Mouse (Mus musculus) hindbrain, embryonic 16.5 days (tissue): Measurements from ENCODE around the gene Gm17374. TPM values are rescaled to one million over a fixed set of nuclear protein-coding genes. Genes with fewer than 3 reads are reported as not detected.
"Not testable (repeated sequence)": the region's sequence is repeated elsewhere in the genome, so short reads cannot be mapped to it uniquely, and the experiment has no call there.

Source experiments
- ATAC-seq: fragments of 200-750 bp; cut with Nextera tagmentation; 2 replicates; pipeline ENCODE4 v1.8.0; 2017; ENCODE audit warnings: moderate TSS enrichment, moderate library complexity
- H3K27ac ChIP-seq: fragments of 300-500 bp; sonication (generic); 2 replicates; pipeline ENCODE4 v1.5.1; 2014; ENCODE audit warnings: low read depth, mild to moderate bottlenecking, control low read depth, low read length, moderate library complexity
- H3K27me3 ChIP-seq: fragments of 300-500 bp; sonication (generic); replicated peaks from 2 replicates; pipeline ENCODE4 v1.6.1; 2014; ENCODE audit warnings: low read length; ENCODE audit not compliant: control insufficient read depth, insufficient read depth
- H3K36me3 ChIP-seq: fragments of 300-500 bp; sonication (generic); 2 replicates; pipeline ENCODE4 v1.6.1; 2014; ENCODE audit warnings: mild to moderate bottlenecking, low read length, moderate library complexity, mixed read lengths; ENCODE audit not compliant: control insufficient read depth, insufficient read depth
- H3K4me1 ChIP-seq: fragments of 300-500 bp; sonication (generic); 2 replicates; pipeline ENCODE4 v1.6.1; 2014; ENCODE audit warnings: low read depth, low read length; ENCODE audit not compliant: control insufficient read depth, insufficient read depth
- H3K4me2 ChIP-seq: fragments of 300-500 bp; sonication (generic); 2 replicates; pipeline ENCODE4 v1.6.1; 2014; ENCODE audit warnings: mild to moderate bottlenecking, low read length, control low read depth, moderate library complexity
- H3K4me3 ChIP-seq: fragments of 300-500 bp; sonication (generic); 2 replicates; pipeline ENCODE4 v1.5.1; 2014; ENCODE audit warnings: mild to moderate bottlenecking, low read length, control low read depth, moderate library complexity
- H3K9ac ChIP-seq: fragments of 300-500 bp; sonication (generic); 2 replicates; pipeline ENCODE4 v1.6.1; 2014; ENCODE audit warnings: low read depth, mild to moderate bottlenecking, control low read depth, low read length, moderate library complexity
- H3K9me3 ChIP-seq: fragments of 300-500 bp; sonication (generic); 2 replicates; pipeline ENCODE4 v1.6.1; 2014; ENCODE audit warnings: mild to moderate bottlenecking, low read length, moderate library complexity; ENCODE audit not compliant: control insufficient read depth
- WGBS: fragments of 180-500 bp; shearing (Covaris S2); extraction: QIAGEN DNeasy Blood & Tissue Kit; methylation state at CpG from one replicate; pipeline ENCODE4 v1.1.7; 2014; 5-methylcytosine and 5-hydroxymethylcytosine counted together
- polyA plus RNA-seq: library from polyadenylated mRNA; unstranded; fragments of >200 nt; fragmentation: Nextera tagmentation; extraction: Ambion mirVana; gene quantifications from 2 replicates; pipeline ENCODE4 v1.2.1, GENCODE M21; 2015

The Gm17374 gene
- polyA plus RNA-seq, 1 experiment from 2014 or later: not detected

DNA sequence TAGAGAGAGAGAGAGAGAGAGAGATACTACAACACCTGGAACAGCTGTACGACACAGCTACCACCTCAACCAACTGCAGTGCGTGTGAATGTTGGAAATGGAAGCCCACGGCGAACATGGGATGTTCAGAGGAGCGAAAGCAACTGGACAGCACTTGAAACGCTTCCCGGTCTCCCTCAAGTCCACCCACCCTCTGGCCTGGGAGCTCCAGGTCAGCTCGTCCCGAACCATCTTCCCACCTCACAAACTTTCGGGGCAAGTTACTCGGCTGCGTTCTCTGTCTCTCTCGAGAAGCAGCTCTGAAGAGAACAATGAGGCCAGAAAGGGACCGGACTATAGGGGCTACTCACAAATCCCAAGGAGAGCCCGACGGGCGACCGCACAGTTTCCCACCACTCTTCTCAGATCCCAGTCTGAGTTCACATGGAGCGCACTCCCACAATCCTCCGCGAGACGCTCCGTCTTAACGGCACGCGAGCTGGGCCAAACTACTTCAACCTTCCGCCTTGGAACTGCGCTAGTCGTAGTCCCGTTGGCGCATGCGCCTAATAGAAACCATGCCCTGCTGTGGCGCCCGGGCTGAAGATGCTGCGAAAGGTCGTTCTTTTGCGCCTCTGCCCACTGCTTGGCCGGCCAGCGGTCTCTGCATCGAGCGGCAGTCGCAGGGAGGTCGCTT is 18.4 kb downstream of the Gm17374 start, which contains the start of the genes Esf1 and Ndufaf5:
Esf1 (minus strand) TSS at position 438 of the 676 bp plus-strand sequence.
Ndufaf5 (plus strand) TSS at position 523 of the 676 bp plus-strand sequence.
- peak within 1 kb of the TSS; percentile 86 for H3K4me2 ChIP-seq
- H3K4me3 ChIP-seq: peak within 1 kb of the TSS; percentile 93
- H3K27me3 ChIP-seq: no peaks in the 10 kb centered on the region
- peaks cover 21% of the 10 kb centered on the region for H3K4me1 ChIP-seq
- peaks cover 3% of the 10 kb centered on the region for H3K36me3 ChIP-seq
- no peaks in the 10 kb centered on the region for H3K9me3 ChIP-seq
- peak within 1 kb of the TSS; percentile 91 for H3K9ac ChIP-seq
- H3K27ac ChIP-seq: peak within 1 kb of the TSS; percentile 87
- under 1% methylated on average over 43 of the region's 43 CpGs for WGBS
- peak; percentile 99 for ATAC-seq

DNA sequence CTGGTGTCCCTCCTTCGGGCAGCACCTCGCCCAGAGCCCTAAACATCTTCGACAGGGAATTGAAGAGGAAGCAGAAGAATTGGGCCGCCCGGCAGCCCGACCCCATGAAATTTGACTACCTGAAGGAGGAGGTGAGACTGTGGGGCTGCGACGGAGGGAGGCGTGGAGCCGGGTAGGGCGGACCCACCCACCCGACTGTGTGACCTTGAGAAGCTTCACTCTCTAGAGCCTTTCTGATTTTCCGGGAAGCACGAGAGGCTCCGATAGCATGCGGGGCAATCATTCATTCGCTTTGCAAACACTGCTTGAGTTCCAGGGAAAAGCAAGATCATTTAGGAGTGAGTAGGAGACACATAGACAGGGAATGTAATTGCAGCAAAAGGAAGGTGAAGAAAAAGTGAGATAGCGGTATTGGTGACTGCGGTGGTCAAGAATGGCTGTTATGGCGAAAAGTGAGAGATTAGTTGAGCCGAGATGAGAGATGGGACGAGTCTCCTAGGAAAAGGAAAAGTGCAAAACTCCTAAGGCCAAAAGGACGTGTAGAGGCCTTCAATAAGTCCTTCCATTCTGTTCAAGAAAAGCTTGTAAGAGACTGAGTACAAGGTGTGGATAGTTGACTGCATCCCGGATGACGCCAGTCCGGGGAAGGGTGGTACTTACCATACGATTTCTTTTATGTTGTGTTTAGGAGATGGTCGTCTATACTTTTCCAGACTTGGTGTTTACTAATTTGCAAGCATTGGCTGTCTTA is 19.1 kb downstream of the Gm17374 start:
- peak overlapping the region; percentile 79 for H3K4me2 ChIP-seq
- peak overlapping the region; percentile 87 for H3K27ac ChIP-seq
- H3K27me3 ChIP-seq: no peaks in the 10 kb centered on the region
- peak overlapping the region; percentile 93 for H3K4me3 ChIP-seq
- H3K36me3 ChIP-seq: peaks cover 3% of the 10 kb centered on the region
- H3K9ac ChIP-seq: peak overlapping the region; percentile 91
- peaks cover 21% of the 10 kb centered on the region for H3K4me1 ChIP-seq
- 8% methylated on average over 28 of the region's 28 CpGs for WGBS
- ATAC-seq: peak; percentile 86
- H3K9me3 ChIP-seq: no peaks in the 10 kb centered on the region

DNA sequence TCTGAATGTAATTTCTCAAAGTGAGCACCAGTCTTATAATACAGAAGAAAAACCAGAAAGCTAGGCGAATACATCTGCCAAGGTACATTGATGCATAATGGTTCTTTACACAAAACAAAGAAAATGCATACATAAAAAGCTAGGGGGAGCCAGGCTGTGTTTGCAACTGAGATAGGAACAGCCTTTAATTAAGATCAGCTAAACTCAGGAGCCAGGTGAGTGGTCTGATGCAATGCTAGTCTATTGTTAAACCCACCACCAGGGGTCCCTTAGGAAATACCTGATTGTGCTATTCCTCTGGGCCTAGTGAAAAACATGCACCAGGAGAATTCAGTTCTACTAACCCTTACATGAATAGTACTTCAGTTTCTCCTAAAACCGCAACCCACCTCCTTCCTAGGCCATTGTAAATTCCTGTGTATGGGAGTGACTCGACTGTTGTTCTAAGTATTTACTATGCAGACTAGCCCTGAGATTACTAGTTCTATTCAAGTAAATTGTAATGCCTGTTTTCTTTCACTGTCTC is 33.9 kb downstream of the Gm17374 start:
- H3K4me2 ChIP-seq, H3K4me3 ChIP-seq, H3K9me3 ChIP-seq, ATAC-seq, H3K27me3 ChIP-seq, H3K27ac ChIP-seq, H3K9ac ChIP-seq, H3K4me1 ChIP-seq: not testable (repeated sequence)
- WGBS: 92% methylated on average over 3 of the region's 3 CpGs
- H3K36me3 ChIP-seq: peaks cover 16% of the 10 kb centered on the region

DNA sequence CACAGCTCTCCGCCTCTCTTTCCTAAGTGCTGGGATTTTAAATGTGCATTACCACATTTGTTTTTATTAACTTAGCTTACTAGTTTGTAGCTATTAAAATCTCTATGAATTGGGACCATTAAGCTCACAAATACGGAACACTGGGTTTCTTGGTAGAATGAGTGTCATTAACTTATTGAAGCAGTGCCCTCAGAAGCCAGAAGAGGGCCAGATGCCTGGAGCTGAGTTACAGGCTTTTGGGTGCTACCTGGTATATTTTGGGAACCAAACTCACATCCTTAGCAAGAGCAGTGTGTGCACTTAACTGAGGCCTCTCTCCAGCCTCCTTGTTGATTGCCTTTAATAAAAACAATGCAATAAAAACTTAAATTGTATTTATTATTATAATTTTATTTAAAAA is 48.9 kb downstream of the Gm17374 start:
- no peak for ATAC-seq
- Histone ChIP-seq H3K9me3 (no peaks in the 10 kb centered on the region), H3K4me1 (no peaks in the 10 kb centered on the region), H3K27me3 (no peaks in the 10 kb centered on the region), H3K36me3 (peaks cover 9% of the 10 kb centered on the region), H3K4me3 (no peak overlapping the region), H3K9ac (no peak overlapping the region), H3K4me2 (no peak overlapping the region), H3K27ac (no peak overlapping the region)
- 82% methylated on average over 2 of the region's 2 CpGs for WGBS

DNA sequence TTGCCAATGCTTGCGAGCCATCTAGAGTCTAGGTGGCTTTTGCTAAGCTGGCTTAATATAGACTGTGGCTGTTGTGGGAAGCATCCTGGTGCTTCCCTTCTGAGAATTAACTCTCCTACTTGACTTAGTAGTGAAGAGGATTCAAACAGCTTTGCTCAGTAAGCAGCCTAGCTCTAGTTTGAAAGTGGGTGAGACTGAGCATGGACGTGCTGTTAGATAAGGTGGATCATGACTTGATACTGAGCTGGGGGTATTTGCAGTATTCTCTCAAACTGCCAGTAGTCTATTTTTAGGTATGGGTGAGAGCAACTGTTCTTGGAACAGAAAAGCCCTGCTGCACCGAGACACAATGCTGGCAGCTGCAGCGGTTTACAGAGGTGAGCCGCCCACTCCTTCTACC is 50.7 kb downstream of the Gm17374 start:
- Histone ChIP-seq H3K9ac (no peak overlapping the region), H3K36me3 (peaks cover 12% of the 10 kb centered on the region), H3K4me1 (no peaks in the 10 kb centered on the region), H3K4me2 (no peak overlapping the region), H3K27ac (no peak overlapping the region), H3K9me3 (no peaks in the 10 kb centered on the region), H3K27me3 (no peaks in the 10 kb centered on the region), H3K4me3 (no peak overlapping the region)
- WGBS: 92% methylated on average over 5 of the region's 5 CpGs
- no peak for ATAC-seq

Other genes with a start within 250 kb of the Gm17374 start
- 21.6 and 24.6 TPM in 2 replicates for gene Tasp1, start 85.2 kb upstream of the Gm17374 start, polyA plus RNA-seq
- 16.2 TPM in 2 replicates for gene Esf1, start 18.5 kb downstream of the Gm17374 start, polyA plus RNA-seq
- 62.5 and 72.4 TPM in 2 replicates for gene Ndufaf5, start 18.6 kb downstream of the Gm17374 start, polyA plus RNA-seq
- gene Sel1l2, start 237.7 kb downstream of the Gm17374 start, polyA plus RNA-seq: not detected in 2 replicates
- gene Macrod2, start 243.3 kb downstream of the Gm17374 start, polyA plus RNA-seq: 79.2 and 85.4 TPM in 2 replicates